Mouse (Mus musculus) stomach, embryonic 16.5 days (tissue): ENCODE measurements around the gene Hip1. TPM values are rescaled to one million over a fixed set of nuclear protein-coding genes. Genes with fewer than 3 reads are reported as not detected.
"Not testable (repeated sequence)": the region's sequence is repeated elsewhere in the genome, so short reads cannot be mapped to it uniquely, and the experiment has no call there.

Source experiments
- ATAC-seq: fragments of 200-750 bp; cut with Nextera tagmentation; 2 replicates; pipeline ENCODE4 v1.8.0; 2017; ENCODE audit warnings: moderate number of reproducible peaks, moderate TSS enrichment; ENCODE audit not compliant: insufficient read depth, low FRiP score
- H3K27ac ChIP-seq: fragments of 300-500 bp; sonication (generic); 2 replicates; pipeline ENCODE4 v1.5.1; 2014; ENCODE audit warnings: low read length
- H3K27me3 ChIP-seq: fragments of 300-500 bp; sonication (generic); 2 replicates; pipeline ENCODE4 v1.6.1; 2014; ENCODE audit warnings: low read length, control low read depth, mixed read lengths; ENCODE audit not compliant: control insufficient read depth, insufficient read depth
- H3K36me3 ChIP-seq: fragments of 300-500 bp; sonication (generic); 2 replicates; pipeline ENCODE4 v1.6.1; 2014; ENCODE audit warnings: low read length; ENCODE audit not compliant: control insufficient read depth, insufficient read depth
- H3K4me1 ChIP-seq: fragments of 300-500 bp; sonication (generic); 2 replicates; pipeline ENCODE4 v1.6.1; 2014; ENCODE audit warnings: low read length, control low read depth, mixed read lengths; ENCODE audit not compliant: control insufficient read depth, insufficient read depth
- H3K4me2 ChIP-seq: fragments of 300-500 bp; sonication (generic); 2 replicates; pipeline ENCODE4 v1.6.1; 2014; ENCODE audit warnings: low read depth, low read length, mixed read lengths
- H3K4me3 ChIP-seq: fragments of 300-500 bp; sonication (generic); replicated peaks from 2 replicates; pipeline ENCODE4 v1.5.1; 2014; ENCODE audit warnings: mild to moderate bottlenecking, low read length
- H3K9ac ChIP-seq: fragments of 300-500 bp; sonication (generic); 2 replicates; pipeline ENCODE4 v1.6.1; 2014; ENCODE audit warnings: low read length
- H3K9me3 ChIP-seq: fragments of 300-500 bp; sonication (generic); replicated peaks from 2 replicates; pipeline ENCODE4 v1.6.1; 2016; ENCODE audit warnings: low read length, control low read depth; ENCODE audit not compliant: control insufficient read depth
- WGBS: fragments of 180-500 bp; shearing (Covaris S2); extraction: QIAGEN DNeasy Blood & Tissue Kit; methylation state at CpG from one replicate; pipeline ENCODE4 v1.1.7; 2014; 5-methylcytosine and 5-hydroxymethylcytosine counted together
- polyA plus RNA-seq: library from polyadenylated mRNA; unstranded; fragments of >200 nt; fragmentation: Nextera tagmentation; extraction: Ambion mirVana; gene quantifications from 2 replicates; pipeline ENCODE4 v1.2.1, GENCODE M21; 2015

Hip1 gene
- polyA plus RNA-seq, 1 experiment from 2014 or later, result 26.5 TPM

GRCm38 (mm10) chr5:135465833-135466291 lies 79.1 kb downstream of the Hip1 start:
- Histone ChIP-seq H3K27me3 (no peaks in the 10 kb centered on the region), H3K4me3 (no peak overlapping the region), H3K4me1 (no peaks in the 10 kb centered on the region), H3K4me2 (no peak overlapping the region), H3K36me3 (no peaks in the 10 kb centered on the region), H3K9me3 (no peaks in the 10 kb centered on the region), H3K27ac (peak overlapping the region; percentile 69), H3K9ac (no peak overlapping the region)
- 78% methylated on average over 7 of the region's 7 CpGs for WGBS
- ATAC-seq, result peak; percentile 53

DNA sequence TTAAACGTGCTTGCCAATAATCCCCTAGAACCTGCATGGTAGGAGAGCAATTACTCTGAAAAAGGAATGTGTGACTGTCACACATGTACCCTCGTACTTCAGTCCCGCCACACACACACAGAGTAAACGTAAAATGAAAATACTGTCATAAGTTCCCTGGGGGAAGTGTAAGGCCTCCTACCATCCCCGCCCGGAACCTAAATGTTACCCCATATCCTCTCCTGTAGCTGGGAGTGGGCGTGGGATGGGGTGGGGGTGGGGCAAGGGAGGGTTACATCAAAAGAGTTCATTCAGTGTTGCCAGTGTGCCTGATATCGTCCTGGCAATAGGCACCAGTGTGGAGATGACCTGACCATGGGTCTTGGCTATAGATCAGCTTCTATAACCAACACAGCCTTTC lies 81.5 kb downstream of the Hip1 start:
- H3K9ac ChIP-seq, result no peak overlapping the region
- H3K9me3 ChIP-seq, result no peaks in the 10 kb centered on the region
- no peak overlapping the region for H3K4me3 ChIP-seq
- H3K4me2 ChIP-seq, result no peak overlapping the region
- ATAC-seq, result no peak
- 72% methylated on average over 8 of the region's 8 CpGs for WGBS
- no peaks in the 10 kb centered on the region for H3K36me3 ChIP-seq
- H3K27ac ChIP-seq, result no peak overlapping the region
- H3K4me1 ChIP-seq, result no peaks in the 10 kb centered on the region
- no peaks in the 10 kb centered on the region for H3K27me3 ChIP-seq

DNA sequence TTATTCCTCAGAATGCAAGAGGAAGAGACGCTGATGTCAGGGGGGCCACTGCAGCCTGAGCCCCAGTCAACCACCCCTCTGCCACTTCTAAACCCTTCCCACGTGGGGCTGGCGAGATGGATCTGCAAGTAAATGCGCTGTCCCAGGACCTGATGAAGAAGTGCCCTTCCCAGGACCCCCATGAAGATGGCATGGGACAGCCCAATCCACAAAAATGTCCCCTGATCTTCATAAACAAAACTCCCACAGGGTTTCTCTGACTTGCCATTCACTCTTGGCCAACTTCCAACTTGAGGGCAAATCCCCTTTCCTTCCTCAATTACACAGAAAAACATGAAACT lies 84.1 kb downstream of the Hip1 start:
- Histone ChIP-seq H3K4me2 (no peak overlapping the region), H3K4me3 (no peak overlapping the region), H3K27ac (peak overlapping the region; percentile 12), H3K4me1 (no peaks in the 10 kb centered on the region), H3K9me3 (no peaks in the 10 kb centered on the region), H3K9ac (no peak overlapping the region), H3K27me3 (no peaks in the 10 kb centered on the region), H3K36me3 (no peaks in the 10 kb centered on the region)
- no peak for ATAC-seq
- 75% methylated on average over 4 of the region's 4 CpGs for WGBS

DNA sequence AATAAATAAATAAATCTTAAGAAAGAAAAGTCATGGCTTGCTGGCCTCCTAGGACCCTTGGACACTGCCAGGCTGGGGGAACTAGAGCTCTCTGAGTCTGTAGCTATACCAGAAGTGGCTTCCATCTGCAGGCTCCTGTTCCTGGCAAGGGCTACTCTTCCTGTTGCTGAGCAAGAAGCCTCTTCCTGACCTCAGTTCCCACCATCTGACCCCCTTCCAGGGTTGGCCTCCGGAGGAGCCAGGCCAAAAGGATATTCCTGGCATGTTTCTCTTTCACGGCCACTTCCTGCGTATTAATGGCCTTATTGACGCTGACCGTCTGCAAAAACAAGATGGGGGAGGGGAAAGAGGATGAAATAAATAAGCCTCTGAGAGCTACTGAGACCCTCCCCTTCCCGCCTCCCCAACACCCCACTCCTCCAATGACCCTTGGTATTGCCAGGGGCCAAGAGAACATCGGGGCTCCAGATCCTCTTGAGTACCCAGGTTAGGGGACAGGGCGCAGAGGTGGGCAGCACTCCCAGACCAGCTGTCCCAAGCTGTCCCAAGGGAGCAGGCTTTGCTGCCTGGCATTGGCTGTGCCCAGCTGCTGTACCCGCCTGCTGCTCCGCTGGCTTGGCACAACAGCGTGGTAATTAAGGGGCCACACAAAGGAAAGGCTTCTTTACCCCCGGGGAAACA lies 84.6 kb downstream of the Hip1 start:
- H3K27ac ChIP-seq, result peak overlapping the region; percentile 12
- peak; percentile 48; the same call in 1 of the 2 replicates for ATAC-seq
- H3K9ac ChIP-seq, result no peak overlapping the region
- H3K27me3 ChIP-seq, result no peaks in the 10 kb centered on the region
- no peaks in the 10 kb centered on the region for H3K36me3 ChIP-seq
- H3K9me3 ChIP-seq, result no peaks in the 10 kb centered on the region
- no peak overlapping the region for H3K4me3 ChIP-seq
- WGBS, result 78% methylated on average over 12 of the region's 12 CpGs
- no peaks in the 10 kb centered on the region for H3K4me1 ChIP-seq
- H3K4me2 ChIP-seq, result no peak overlapping the region

DNA sequence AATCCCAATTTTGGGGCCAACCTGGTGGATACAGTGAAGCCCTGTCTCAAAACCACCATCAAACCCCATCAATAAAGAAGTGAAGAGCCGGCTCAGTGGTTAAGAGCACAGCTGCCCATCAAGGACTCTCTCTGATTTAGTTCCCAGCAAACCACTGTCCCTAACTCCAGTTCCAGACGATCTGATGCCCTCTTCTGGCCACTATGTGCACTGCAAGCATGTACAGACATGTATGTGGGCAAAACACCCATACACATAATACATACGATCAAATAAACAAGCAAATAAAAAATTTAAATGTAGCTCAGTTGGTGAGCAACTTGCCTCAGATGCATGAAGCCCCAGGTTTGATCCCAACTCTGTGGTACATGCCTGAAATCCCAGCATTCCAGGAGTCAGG lies 85.4 kb downstream of the Hip1 start:
- peaks cover 7% of the 10 kb centered on the region; the same call in 1 of the 2 replicates for H3K36me3 ChIP-seq
- 66% methylated on average over 3 of the region's 3 CpGs for WGBS

DNA sequence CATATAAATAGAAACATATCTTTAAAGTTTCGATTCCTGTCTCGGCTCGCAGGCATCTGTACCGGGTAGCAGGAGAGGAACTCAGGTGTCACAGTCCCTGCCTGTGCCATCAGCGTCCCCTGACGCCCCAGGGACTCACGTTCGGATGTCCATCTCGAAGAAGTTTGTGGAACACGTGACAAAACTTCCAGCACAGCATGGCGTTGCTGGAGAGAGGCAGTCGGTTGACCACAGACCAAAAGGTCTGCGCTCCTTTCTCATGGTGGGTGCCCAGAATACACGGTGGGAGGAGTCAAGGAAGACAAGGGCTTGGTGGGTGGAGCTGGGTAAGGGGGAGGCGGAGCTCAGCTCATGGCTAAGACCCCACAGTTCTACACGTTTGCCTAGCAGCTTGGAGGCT lies 87.0 kb downstream of the Hip1 start:
- WGBS, result 92% methylated on average over 16 of the region's 16 CpGs
- no peaks in the 10 kb centered on the region for H3K27me3 ChIP-seq
- peaks cover 11% of the 10 kb centered on the region for H3K36me3 ChIP-seq
- no peak overlapping the region for H3K9ac ChIP-seq
- H3K9me3 ChIP-seq, result 0 out of 2 replicates have a peak, but pooled peaks cover 10% of the 10 kb centered on the region
- no peak overlapping the region for H3K4me2 ChIP-seq
- no peak overlapping the region for H3K27ac ChIP-seq
- ATAC-seq, result no peak
- no peaks in the 10 kb centered on the region for H3K4me1 ChIP-seq
- no peak overlapping the region for H3K4me3 ChIP-seq

More for the DNA sequence above, 85.4 kb downstream of the Hip1 start:
- no peak overlapping the region for H3K9ac ChIP-seq
- no peaks in the 10 kb centered on the region for H3K4me1 ChIP-seq
- no peak overlapping the region for H3K27ac ChIP-seq
- H3K27me3 ChIP-seq, result no peaks in the 10 kb centered on the region
- no peak overlapping the region for H3K4me3 ChIP-seq
- ATAC-seq, result no peak
- H3K4me2 ChIP-seq, result no peak overlapping the region
- 0 out of 2 replicates have a peak, but pooled peaks cover 5% of the 10 kb centered on the region for H3K9me3 ChIP-seq

- Histone ChIP-seq H3K27me3 (no peaks in the 10 kb centered on the region), H3K4me1 (no peaks in the 10 kb centered on the region), H3K36me3 (peaks cover 11% of the 10 kb centered on the region), H3K9ac (no peak overlapping the region), H3K27ac (no peak overlapping the region), H3K4me2 (no peak overlapping the region), H3K9me3 (0 out of 2 replicates have a peak, but pooled peaks cover 10% of the 10 kb centered on the region), H3K4me3 (no peak overlapping the region)
- 93% methylated on average over 9 of the region's 9 CpGs for WGBS
- ATAC-seq, result no peak
Observed at GRCm38 (mm10) chr5:135456515-135456914, 88.4 kb downstream of the Hip1 start.

DNA sequence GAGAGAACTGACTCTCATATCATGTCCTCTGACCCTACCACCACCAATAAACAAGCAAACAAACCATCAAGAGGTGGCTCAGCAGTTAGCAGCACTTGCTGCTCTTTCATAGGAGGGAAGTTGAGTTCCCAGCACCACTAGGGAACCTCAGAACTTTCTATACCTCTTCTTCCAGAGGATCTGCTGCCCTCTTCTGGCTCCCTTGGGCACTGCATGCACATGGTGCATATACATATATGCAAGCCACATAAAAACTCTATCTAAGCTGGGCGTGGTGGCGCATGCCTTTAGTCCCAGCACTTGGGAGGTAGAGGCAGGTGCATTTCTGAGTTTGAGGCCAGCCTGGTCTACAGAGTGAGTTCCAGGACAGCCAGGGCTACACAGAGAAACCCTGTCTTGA lies 90.7 kb downstream of the Hip1 start:
- Histone ChIP-seq H3K4me3 (no peak overlapping the region), H3K4me2 (no peak overlapping the region), H3K4me1 (no peaks in the 10 kb centered on the region), H3K9me3 (0 out of 2 replicates have a peak, but pooled peaks cover 10% of the 10 kb centered on the region), H3K36me3 (peaks cover 12% of the 10 kb centered on the region), H3K9ac (no peak overlapping the region), H3K27ac (no peak overlapping the region), H3K27me3 (no peaks in the 10 kb centered on the region)
- ATAC-seq, result no peak
- WGBS, result 99% methylated on average over 2 of the region's 2 CpGs

DNA sequence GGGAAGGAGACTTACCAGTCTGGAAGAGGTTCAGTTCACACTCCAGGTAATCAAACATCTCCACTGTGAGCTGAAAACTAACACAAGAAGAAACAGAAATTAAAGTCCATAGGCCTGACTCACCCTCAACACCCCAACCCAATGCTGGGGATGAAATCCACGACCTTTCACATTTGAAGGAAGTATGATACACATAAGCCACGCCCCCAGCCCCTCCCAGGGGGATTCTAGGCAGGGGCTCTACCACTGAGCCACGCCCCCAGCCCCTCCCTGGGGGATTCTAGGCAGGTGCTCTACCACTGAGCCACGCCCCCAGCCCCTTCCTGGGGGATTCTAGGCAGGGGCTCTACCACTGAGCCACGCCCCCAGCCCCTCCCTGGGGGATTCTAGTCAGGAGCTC lies 93.4 kb downstream of the Hip1 start:
- H3K9me3 ChIP-seq, H3K4me2 ChIP-seq, H3K27me3 ChIP-seq, H3K4me1 ChIP-seq, ATAC-seq, H3K4me3 ChIP-seq, H3K27ac ChIP-seq, H3K9ac ChIP-seq: not testable (repeated sequence)
- peaks cover 15% of the 10 kb centered on the region for H3K36me3 ChIP-seq
- 85% methylated on average over 5 of the region's 5 CpGs for WGBS
